Mouse (Mus musculus): ENCODE data around the gene Pdcd2l. TPM values are rescaled to one million over a fixed set of nuclear protein-coding genes. Genes with fewer than 3 reads are reported as not detected.

Pdcd2l gene
- 57.6 and 58.1 TPM in 2 replicates for polyA plus RNA-seq (2015; fragmentation: Nextera tagmentation; extraction: Ambion mirVana)

- peak within 1 kb of the TSS; percentile 96 for H3K9ac ChIP-seq
- 3% methylated on average over 70 of the region's 70 CpGs for WGBS
- H3K9me3 ChIP-seq = no peaks in the 10 kb centered on the region
- peak within 1 kb of the TSS; percentile 86 for H3K4me3 ChIP-seq
- peak within 1 kb of the TSS; percentile 67; the same call in 1 of the 2 replicates for H3K27ac ChIP-seq
- H3K36me3 ChIP-seq = peaks cover 24% of the 10 kb centered on the region
- peaks cover 8% of the 10 kb centered on the region for H3K4me1 ChIP-seq
- ATAC-seq (ENCODE audit: borderline replicate concordance, extremely low read depth, low FRiP score, low TSS enrichment) = peak; percentile 90
- H3K27me3 ChIP-seq = no peaks in the 10 kb centered on the region
- H3K4me2 ChIP-seq = peak within 1 kb of the TSS; percentile 73
These were observed at the start of gene Pdcd2l for GRCm38 (mm10) chr7:34196132-34197128. TSS of gene Pdcd2l (minus strand) at chr7:34196661.

GRCm38 (mm10) chr7:34242176-34242575 is 45.7 kb upstream of the Pdcd2l start:
- no peaks in the 10 kb centered on the region for H3K4me1 ChIP-seq
- no peak overlapping the region for H3K9ac ChIP-seq
- 93% methylated on average over 11 of the region's 11 CpGs for WGBS
- H3K9me3 ChIP-seq = no peaks in the 10 kb centered on the region
- no peaks in the 10 kb centered on the region for H3K27me3 ChIP-seq
- ATAC-seq (ENCODE audit: borderline replicate concordance, extremely low read depth, low FRiP score, low TSS enrichment) = no peak
- H3K27ac ChIP-seq = no peak overlapping the region
- no peak overlapping the region for H3K4me2 ChIP-seq
- H3K36me3 ChIP-seq = peaks cover 80% of the 10 kb centered on the region
- no peak overlapping the region for H3K4me3 ChIP-seq

- WGBS = 92% methylated on average over 5 of the region's 5 CpGs
- Histone ChIP-seq H3K9me3 (no peaks in the 10 kb centered on the region), H3K4me2 (no peak overlapping the region), H3K4me3 (no peak overlapping the region), H3K27me3 (no peaks in the 10 kb centered on the region), H3K4me1 (peaks cover 12% of the 10 kb centered on the region), H3K9ac (no peak overlapping the region), H3K27ac (no peak overlapping the region), H3K36me3 (peaks cover 63% of the 10 kb centered on the region)
- no peak for ATAC-seq (ENCODE audit: borderline replicate concordance, extremely low read depth, low FRiP score, low TSS enrichment)
These were observed 41.6 kb upstream of the Pdcd2l start for GRCm38 (mm10) chr7:34238086-34238485.

- no peak for ATAC-seq (ENCODE audit: borderline replicate concordance, extremely low read depth, low FRiP score, low TSS enrichment)
- Histone ChIP-seq H3K9ac (no peak overlapping the region), H3K9me3 (no peaks in the 10 kb centered on the region), H3K27me3 (no peaks in the 10 kb centered on the region), H3K4me3 (no peak overlapping the region), H3K27ac (no peak overlapping the region), H3K36me3 (peaks cover 42% of the 10 kb centered on the region), H3K4me1 (peaks cover 15% of the 10 kb centered on the region), H3K4me2 (no peak overlapping the region)
- 87% methylated on average over 5 of the region's 5 CpGs for WGBS
These were observed 39.1 kb upstream of the Pdcd2l start for GRCm38 (mm10) chr7:34235602-34236001.

GRCm38 (mm10) chr7:34234610-34235561 is 38.4 kb upstream of the Pdcd2l start:
- Histone ChIP-seq H3K9me3 (no peaks in the 10 kb centered on the region), H3K4me1 (peaks cover 19% of the 10 kb centered on the region), H3K4me2 (peak overlapping the region; percentile 73), H3K4me3 (peak overlapping the region; percentile 48), H3K27me3 (no peaks in the 10 kb centered on the region), H3K36me3 (peaks cover 37% of the 10 kb centered on the region), H3K9ac (peak overlapping the region; percentile 39), H3K27ac (peak overlapping the region; percentile 95)
- ATAC-seq (ENCODE audit: borderline replicate concordance, extremely low read depth, low FRiP score, low TSS enrichment) = no peak
- WGBS = under 1% methylated on average over 17 of the region's 17 CpGs

- Histone ChIP-seq H3K36me3 (peaks cover 28% of the 10 kb centered on the region), H3K4me3 (peak overlapping the region; percentile 48), H3K4me1 (peaks cover 25% of the 10 kb centered on the region), H3K4me2 (peak overlapping the region; percentile 73), H3K9ac (peak overlapping the region; percentile 43), H3K27me3 (no peaks in the 10 kb centered on the region), H3K9me3 (no peaks in the 10 kb centered on the region), H3K27ac (peak overlapping the region; percentile 95)
- under 1% methylated on average over 46 of the region's 46 CpGs for WGBS
- ATAC-seq (ENCODE audit: borderline replicate concordance, extremely low read depth, low FRiP score, low TSS enrichment) = peak; percentile 91
These were observed 37.6 kb upstream of the Pdcd2l start for GRCm38 (mm10) chr7:34233909-34234609.

GRCm38 (mm10) chr7:34232785-34233725 is 36.6 kb upstream of the Pdcd2l start:
- Histone ChIP-seq H3K4me2 (peak overlapping the region; percentile 73), H3K9me3 (no peaks in the 10 kb centered on the region), H3K27ac (peak overlapping the region; percentile 95), H3K4me1 (peaks cover 35% of the 10 kb centered on the region), H3K9ac (peak overlapping the region; percentile 43), H3K4me3 (peak overlapping the region; percentile 48), H3K27me3 (no peaks in the 10 kb centered on the region), H3K36me3 (peaks cover 21% of the 10 kb centered on the region)
- ATAC-seq (ENCODE audit: borderline replicate concordance, extremely low read depth, low FRiP score, low TSS enrichment) = no peak
- WGBS = 33% methylated on average over 7 of the region's 7 CpGs

- no peaks in the 10 kb centered on the region for H3K9me3 ChIP-seq
- peak; percentile 74 for ATAC-seq (ENCODE audit: borderline replicate concordance, extremely low read depth, low FRiP score, low TSS enrichment)
- peak within 1 kb of the TSS; percentile 72 for H3K9ac ChIP-seq
- 0% methylated on average over 39 of the region's 39 CpGs for WGBS
- peaks cover 31% of the 10 kb centered on the region for H3K36me3 ChIP-seq
- H3K4me3 ChIP-seq = peak within 1 kb of the TSS; percentile 75
- H3K4me2 ChIP-seq = peak within 1 kb of the TSS; percentile 81
- peak within 1 kb of the TSS; percentile 88 for H3K27ac ChIP-seq
- no peaks in the 10 kb centered on the region for H3K27me3 ChIP-seq
- H3K4me1 ChIP-seq = peaks cover 36% of the 10 kb centered on the region
These were observed 33.7 kb upstream of the Pdcd2l start, which contains the start of gene Gpi1 for GRCm38 (mm10) chr7:34230116-34230515. TSS of gene Gpi1 (minus strand) at chr7:34230336.

- Histone ChIP-seq H3K36me3 (peaks cover 35% of the 10 kb centered on the region), H3K4me3 (peak overlapping the region; percentile 75), H3K9ac (peak overlapping the region; percentile 72), H3K4me2 (peak overlapping the region; percentile 81), H3K4me1 (peaks cover 32% of the 10 kb centered on the region), H3K9me3 (no peaks in the 10 kb centered on the region), H3K27me3 (no peaks in the 10 kb centered on the region), H3K27ac (peak overlapping the region; percentile 88)
- peak; percentile 25 for ATAC-seq (ENCODE audit: borderline replicate concordance, extremely low read depth, low FRiP score, low TSS enrichment)
- 0% methylated on average over 15 of the region's 19 CpGs for WGBS
These were observed 33.2 kb upstream of the Pdcd2l start for GRCm38 (mm10) chr7:34229691-34230111.

- H3K27me3 ChIP-seq = no peaks in the 10 kb centered on the region
- peak overlapping the region; percentile 75 for H3K4me3 ChIP-seq
- H3K4me2 ChIP-seq = peak overlapping the region; percentile 81
- H3K27ac ChIP-seq = no peak overlapping the region; the same call in 1 of the 2 replicates
- peak overlapping the region; percentile 72 for H3K9ac ChIP-seq
- WGBS = 4% methylated on average over 5 of the region's 5 CpGs
- peaks cover 38% of the 10 kb centered on the region for H3K36me3 ChIP-seq
- no peak for ATAC-seq (ENCODE audit: borderline replicate concordance, extremely low read depth, low FRiP score, low TSS enrichment)
- no peaks in the 10 kb centered on the region for H3K9me3 ChIP-seq
- H3K4me1 ChIP-seq = peaks cover 31% of the 10 kb centered on the region
These were observed 32.7 kb upstream of the Pdcd2l start for GRCm38 (mm10) chr7:34229153-34229552.
